Mouse (Mus musculus) yolk sac, embryonic 10.5 days (tissue): ENCODE measurements around the gene Smchd1.
"Not testable (repeated sequence)": the region's sequence is repeated elsewhere in the genome, so short reads cannot be mapped to it uniquely, and the experiment has no call there.

Experiments used
- DNase-seq: peaks from one replicate; pipeline ENCODE4 v3.0.0-alpha.2; 2017; ENCODE audit warnings: low spot score

Gene Smchd1

DNA sequence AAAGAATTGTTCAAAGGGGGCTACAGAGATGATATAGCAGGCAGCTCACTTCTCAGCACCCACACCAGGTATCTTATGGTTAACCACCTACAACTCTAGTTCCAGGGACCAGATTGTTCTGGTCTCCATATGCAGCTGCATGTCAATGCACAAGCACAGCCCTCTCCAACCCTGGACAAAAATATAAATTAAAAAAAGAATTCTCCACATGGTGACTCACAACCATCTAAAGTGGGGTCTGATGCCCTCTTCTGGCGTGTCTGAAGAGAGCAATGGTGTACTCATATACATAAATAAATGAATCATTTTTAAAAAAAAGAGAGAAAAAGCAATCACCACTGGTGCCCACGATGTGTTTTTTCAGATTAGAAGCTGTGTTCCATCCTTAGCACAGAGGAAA, 30.4 kb downstream of the Smchd1 start:
- DNase-seq, result no peak

DNA sequence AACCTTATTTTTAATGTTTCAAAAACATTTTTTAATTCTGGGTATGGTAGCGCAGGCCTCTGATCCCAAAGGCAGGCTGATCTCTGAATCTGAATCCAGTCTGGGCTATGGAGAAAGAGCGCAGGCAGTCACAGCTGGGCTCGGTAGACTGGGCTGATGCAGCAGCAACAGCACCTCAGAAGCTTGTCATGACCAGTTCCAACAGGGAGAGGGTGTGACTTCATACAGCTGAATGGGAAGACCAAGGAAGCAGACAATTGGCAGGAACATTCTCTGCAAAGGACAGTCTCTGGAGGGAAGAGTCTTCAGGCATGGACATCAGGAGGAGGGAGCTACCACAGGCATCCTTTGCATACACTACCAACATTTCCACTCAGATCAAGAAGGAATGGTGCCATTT, 31.0 kb downstream of the Smchd1 start:
- no peak for DNase-seq

DNA sequence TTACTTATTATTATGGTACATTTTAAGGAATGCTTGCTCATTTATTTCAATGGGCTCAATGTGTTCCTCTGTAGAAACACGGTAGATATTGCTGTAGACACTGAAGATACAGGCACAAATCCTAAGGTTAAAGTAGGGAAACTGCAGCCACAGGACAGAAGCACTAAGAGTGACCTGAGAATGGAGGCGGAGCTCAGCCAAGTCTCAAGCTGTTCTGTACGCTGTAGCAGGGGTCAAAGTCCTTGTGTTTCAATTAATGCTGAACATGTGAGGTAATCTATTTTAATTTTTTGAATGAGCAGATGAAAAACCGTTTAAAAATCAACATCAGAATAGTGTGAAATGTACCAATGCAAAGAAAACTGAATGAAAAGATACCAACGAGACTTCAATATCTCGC, 31.9 kb downstream of the Smchd1 start:
- no peak for DNase-seq

DNA sequence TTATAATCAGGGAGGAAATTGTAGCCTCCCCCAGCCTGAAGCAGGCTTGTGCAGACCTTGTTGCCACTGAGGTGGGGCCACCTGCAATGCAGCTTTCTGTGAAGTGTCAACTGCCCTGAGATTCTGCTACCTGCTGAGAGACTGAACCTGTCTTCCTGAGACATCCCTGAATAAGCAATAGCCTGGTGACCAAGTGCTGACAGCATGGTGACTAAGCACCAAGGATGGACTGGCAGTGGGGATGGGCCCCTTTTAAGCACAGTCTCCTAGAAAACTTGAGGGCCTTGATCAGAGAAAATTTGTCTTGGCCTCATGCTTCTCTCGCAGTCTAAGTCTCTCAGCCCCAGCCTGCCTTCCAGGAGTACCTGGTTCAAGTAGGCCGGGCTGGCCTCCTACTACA, 52.6 kb downstream of the Smchd1 start:
- not testable (repeated sequence) for DNase-seq

DNA sequence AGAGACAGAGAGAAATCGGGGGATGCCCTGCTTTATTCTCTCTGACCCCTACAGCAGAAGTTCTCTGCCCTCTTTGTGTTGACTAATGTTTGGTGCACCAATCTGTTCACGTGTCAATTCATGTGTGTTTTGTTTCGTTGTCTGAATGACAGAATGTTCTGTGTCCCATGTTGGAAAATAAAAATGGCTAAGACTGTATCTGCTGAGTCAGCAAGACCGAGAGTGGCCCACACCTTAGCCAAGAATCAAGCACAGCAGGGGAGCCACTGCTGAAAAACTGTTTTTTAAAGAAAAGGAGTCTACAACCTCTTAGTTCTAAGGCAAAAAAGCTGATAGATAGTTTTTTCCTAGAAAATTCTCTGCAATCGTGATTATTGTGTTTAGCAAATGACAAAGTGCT, 55.7 kb downstream of the Smchd1 start:
- not testable (repeated sequence) for DNase-seq

DNA sequence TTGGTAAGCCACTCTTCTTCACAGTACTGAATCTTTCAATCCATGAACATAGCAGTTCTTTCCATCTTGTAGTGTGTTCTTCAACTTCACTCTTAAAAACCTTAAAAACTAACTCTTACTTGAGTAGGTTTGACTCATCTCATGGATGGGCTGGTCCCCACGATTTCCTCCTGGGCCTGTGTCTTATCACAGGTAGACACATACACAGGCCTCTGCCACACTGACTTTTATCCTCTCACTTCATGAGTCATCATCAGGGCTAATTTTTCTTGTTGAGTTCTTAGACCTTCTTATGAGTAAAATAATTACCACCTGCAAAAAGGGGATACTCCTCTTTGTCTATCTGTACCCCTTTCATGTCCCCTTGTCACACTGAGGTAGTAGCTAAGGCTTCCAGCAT, 58.1 kb downstream of the Smchd1 start:
- DNase-seq, result no peak

DNA sequence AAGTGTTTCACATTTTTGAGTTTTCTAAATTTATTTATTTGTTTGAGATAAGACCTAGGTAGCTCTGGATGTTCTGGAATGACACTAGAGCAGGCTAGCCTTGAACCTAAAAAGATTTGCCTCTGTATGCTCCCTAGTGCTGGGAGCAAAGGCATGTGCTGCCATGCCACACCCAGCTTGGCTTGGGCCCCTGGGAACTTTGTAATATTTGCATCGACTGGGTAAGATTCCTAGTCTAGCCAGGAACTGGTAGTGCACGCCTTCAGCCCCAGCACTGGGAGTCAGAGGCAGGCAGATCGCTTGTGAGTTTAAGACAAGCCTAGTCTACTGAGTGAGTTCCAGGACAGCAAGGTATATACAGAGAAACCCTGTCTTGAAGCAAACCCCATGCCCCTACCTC, 87.7 kb downstream of the Smchd1 start:
- no peak for DNase-seq

DNA sequence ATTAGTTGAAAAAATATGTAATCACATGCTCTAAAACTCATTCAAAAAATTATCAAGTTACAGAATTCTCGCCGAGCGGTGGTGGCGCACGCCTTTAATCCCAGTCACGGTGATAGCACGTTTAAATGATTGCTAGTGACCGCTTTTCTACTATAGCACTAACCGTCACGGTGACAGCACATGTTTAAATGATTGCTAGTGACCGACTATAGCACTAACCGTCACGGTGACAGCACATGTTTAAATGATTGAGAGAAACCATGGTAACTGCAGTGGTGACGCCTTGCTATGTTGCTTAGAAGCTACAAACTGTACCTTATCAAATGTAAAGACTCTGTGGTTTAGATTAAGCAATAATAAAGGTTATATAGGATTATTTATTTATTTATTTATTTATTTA, 94.8 kb downstream of the Smchd1 start:
- no peak for DNase-seq

DNA sequence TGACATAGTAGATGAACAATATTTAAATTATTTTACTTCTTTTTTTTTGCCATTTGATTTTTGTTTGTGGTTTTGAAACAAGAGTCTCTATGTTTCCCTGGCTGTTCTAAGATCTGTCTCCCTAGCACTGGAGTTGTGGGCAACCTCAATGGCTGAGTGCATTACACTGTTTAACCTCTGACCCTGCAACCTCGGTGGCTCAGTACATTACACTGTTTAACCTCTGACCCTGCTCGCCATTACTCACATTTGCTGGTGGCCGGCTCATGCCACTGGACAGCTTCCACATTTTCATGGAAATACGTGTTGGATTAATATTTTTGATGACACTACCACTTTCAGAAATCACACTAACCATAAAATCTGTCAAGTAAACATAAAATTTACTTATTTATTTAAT, 97.2 kb downstream of the Smchd1 start:
- peak; percentile 44 for DNase-seq

DNA sequence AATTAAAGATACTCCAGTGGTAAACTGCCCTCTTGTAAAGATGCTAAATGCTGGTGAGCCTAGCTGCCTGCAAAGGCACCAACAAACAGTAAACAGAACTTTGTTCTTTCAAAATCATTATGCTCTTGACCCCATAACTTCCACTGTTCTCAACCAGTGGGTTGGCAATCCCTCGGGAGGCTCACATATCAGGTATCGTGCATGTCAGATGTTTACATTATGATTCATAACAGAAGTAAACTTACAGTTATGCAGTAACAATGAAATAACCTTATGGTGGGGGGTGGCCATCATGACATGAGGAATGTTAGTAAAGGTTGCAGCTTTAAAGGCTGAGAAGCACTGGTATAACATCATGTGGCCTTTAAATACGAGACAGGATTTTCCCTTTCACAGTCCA, 119.6 kb downstream of the Smchd1 start:
- no peak for DNase-seq

DNA sequence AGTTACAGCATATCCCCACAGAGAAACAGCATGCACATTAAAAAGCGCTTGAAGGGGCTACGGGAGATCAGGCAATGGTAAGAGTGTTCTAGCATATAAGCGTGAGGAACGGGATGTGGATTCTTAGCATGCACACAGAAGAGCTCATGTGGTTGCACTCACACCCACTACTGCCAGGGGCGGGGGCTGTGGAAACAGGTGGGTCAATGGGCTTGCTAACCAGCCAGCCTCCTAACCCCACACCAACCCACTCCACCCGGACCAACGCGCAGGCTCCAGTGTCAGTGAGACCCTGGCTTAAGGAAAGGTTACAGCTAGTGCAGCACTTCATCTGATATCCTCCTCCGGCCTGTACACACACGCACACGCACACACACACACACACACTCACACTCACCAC, 120.9 kb downstream of the Smchd1 start:
- DNase-seq, result no peak

DNA sequence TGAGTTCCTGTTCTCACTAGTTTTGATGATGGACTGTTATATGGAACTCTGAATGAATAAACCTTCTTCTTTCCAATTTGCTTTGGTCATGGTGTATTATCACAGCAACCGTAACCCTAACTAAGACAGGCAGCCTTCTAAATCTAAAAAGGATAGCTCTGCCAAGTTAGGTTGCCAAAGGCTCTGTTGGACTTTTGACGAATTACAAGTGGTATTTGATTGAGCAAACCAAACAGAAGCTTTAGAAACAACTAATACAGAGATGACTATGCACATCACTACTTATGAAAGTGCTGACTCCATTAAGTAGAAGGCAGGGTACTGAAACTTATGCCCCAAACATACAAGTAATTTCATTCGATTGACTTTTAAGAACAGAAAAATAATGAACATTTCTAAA, 127.0 kb downstream of the Smchd1 start:
- DNase-seq, result no peak

DNA sequence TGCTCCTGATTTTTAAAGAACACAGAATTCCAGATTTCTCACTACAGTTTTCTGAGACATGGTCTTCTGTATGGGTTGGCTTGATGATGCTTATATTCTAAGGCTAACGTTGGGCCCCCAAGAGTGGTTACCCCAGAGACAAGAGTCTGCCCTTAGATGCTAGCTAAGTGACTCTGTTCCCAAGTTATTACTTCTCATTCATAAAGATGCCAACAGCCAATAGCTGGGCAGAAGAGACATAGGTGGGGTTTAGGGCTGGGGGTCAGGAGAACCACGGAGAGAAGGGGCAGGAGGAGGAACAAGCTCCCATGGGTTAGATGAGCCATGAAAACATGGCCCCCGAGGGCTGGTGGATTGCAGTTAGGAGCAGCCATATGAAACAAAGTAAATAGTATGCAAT, 133.1 kb downstream of the Smchd1 start:
- DNase-seq, result no peak

DNA sequence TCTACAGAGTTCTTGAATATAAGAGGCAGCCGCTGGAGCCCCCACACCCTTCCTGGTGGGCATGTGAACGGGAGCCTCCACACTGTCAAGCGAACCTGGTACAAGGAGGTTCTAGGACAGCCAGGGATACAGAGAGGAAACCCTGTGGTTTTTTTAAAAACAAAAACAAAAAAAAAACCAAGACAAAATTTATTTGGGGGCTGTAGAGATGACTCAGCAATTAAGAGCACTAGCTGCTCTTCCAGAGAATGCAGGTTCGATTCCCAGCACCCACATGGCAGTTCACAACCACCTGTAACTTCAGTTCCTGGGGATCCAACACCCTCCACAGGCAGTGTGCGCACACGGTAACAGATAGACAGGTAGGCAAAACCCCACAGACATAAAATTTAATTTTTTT, 136.5 kb downstream of the Smchd1 start:
- DNase-seq, result no peak

DNA sequence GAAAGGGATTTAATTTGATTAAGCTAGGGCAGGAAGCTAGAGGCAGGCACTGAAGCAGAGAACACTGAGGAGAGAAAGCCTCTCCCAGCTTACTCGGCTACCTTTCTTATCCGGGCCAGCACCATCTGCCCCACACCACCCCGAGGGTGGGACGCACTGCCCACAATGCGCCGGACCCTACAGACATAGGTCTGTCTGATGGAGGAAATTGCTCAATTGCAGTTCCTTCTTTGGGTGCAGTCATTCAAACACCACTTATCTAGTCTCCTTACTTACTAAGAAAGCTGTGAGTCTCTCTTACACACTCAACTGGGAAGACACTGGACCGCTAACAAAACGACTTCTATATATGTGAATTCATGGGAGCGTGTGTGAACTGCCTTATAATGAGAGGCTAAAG, 137.6 kb downstream of the Smchd1 start:
- no peak for DNase-seq

DNA sequence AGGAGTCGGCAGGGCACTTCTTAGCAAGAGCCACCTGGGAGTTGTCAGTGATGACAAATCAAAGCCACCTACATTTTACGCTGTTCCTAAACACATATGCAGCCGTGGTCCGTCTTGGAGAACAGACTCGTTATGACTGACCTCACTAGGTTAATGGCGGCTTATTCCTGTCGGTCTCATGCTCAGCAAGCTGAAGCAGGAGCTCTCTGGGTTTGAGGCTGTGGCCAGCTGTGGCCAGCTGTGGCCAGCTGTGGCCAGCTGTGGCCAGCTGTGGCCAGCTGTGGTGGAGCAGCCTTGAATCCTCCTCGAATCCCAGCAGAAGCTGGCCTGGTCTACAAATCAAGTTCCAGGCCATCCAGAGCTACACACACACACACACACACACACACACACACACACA, 138.7 kb downstream of the Smchd1 start:
- no peak for DNase-seq

DNA sequence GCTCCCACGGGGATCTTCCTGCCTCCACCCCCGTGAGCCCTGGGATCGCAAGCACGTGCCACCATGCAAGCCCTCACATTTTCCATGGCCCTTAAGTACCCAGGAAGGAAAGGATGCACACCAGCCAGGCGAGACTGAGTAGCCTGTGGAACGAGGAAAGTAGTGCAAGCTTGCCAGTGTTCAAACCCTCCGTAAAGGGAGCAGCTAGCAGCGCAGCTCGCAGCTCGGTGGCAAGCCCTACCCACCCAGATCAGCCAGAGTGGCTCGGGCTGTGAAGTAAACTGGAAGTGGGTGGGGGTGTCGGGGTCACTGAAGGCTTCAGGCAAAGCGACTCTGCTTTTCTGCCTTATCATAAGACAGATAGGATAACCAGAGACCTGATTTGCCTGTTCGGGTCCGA, 142.8 kb downstream of the Smchd1 start:
- DNase-seq, result no peak

DNA sequence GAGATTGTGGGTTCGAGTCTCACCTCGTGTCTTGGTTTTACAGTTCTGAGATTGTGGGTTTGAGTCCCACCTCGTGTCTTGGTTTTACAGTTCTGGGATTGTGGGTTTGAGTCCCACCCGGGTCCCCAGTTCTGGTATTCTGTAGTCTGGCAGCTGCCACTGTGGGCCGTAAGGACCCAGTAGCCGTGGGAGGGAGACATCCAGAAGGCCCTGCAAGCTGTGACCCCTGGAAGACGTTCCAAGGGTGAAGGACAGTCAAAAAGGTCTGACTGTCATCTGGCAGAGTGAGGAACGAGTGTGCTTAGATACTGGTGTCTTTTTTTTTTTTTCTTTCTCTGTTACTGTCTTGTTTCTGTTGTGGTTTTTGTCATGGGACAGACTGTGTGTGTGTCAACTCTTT, 154.4 kb downstream of the Smchd1 start:
- DNase-seq, result not testable (repeated sequence)

DNA sequence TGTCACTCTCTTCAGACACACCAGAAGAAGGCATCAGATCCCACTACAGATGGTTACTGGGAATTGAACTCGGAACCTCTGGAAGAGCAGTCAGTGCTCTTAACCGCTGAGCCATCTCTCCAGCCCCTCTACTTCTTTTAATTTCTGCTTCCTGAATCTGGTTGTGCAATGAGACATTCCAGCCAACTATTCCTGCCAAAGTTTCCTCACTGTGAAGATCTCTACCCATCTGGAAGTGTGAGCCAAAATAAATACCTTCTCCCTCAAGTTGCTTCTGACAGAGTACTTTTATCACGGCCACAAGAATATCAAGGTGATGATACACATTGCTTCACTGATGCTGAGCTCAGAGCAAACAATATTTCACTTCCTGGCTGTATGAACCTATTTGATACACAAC, 155.8 kb downstream of the Smchd1 start:
- no peak for DNase-seq

DNA sequence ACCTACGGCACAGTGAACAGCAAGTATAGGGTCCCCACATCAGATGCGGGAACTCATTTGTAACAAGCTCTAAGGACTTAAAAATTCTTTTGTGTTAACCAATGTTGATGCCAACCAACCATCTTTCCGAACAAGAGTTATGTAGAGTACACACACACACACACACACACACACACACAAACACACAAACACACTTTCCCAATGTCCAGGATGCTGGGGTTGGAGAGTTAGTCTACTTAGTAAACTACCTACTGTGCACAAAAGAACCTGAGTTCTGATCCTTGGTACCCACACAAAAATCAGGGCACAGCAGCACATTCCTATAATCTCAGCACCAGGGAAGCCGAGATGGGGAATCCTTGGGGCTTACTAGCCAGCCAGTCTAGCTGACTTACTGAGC, 157.6 kb downstream of the Smchd1 start:
- no peak for DNase-seq

DNA sequence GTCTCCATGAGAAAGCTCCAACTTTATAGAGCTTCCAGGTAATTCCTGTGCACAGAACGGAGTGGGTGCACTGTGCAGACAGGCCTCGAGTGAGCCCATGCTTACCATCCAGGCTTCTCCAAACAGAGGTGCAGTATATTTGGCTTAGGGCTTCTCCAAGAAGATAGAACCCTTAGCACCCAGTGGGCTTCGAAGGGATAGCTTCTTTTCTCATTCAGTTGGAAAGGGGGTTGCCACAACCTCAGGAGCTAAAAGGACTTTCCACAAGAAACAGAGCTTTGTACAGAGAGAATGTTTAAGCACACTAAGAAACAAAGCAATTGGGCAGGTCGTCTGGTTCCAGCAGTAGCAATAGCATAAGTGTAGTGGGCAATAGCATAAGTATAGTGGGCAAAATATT, 160.8 kb downstream of the Smchd1 start:
- no peak for DNase-seq

DNA sequence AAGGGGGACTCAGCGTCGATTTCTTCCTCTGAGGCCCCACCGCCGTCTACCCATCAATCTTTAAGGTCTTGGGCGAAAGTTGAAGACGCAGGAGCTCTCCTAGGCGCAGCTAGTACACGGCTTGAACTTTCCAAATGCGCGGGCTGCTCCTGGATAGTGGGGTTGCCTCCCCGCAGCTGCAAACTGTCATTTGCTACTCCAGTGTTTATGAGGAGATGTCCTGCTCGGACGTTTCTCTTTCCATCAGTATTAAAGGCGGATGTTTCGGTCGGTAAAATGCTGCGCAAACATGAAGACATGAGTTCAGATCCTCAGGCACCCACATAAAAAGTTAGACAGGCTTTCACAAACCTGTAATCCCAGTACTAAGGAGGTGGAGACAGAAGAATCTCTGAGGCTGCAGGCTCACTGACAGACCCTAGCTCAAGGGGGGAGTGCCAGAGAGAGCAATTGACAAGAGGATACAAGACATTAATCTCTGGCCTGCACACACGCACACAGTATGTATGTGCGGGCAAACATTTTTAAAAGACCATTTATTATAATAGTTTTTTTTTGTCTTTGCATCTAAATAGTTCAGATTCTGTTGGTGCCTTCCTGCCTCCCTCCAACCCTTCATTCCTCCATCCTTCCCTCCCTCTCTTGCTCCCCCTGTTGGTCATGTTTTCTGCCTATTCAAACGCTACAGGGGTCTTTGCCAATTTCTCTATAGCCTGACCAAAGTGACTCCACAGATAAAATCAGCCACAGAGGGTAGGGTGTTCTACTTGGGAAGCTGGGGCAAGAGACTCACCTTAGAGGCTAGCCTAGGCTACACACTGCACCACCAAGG, 163.6 kb downstream of the Smchd1 start, which contains the start of gene Emilin2:
Gene Emilin2 (minus strand): TSS at position 639 of the 832 bp plus-strand sequence.
- peak; percentile 23 for DNase-seq

DNA sequence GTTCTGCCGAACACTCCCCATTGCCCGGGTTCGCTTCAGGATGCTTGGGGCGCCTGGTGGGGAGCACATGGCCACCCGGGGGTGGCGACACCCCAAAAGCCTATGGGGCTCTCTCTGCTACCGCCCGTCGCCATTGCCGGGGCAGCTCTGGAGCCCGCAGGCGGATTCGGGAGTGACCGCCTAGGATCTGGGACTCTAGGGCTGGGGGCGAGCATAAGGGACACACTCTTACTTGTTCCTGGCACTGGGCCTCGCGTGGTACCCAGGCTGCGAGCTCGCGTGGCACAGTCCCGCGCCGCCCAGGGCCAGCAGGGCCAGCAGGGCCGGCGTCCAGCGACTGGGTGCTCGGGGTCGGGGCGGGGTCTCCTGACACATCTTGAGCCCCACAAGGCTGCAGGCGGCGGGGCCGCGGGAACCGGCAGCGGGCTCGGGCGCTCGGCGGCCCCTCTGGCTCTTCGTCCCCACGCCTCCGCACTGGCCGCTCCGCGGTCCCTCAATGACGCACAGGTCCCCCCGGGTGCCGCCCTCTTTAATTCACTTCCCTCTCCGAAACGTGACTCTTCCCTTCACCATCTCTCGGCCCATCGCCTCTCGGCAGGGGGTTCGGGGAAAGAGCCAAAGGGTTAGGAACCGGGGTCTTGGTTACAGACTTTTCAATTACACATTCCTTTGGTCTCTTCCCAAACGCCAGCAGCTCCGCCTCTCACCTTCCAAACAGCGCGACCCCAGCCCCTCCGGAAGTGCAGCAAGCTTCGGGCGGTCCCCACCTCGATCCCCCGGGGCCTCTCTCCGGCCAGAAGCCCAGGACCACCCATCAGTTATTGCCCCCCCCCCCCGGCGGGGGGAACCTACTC, 164.4 kb downstream of the Smchd1 start:
- DNase-seq, result peak; percentile 22
